Mouse (Mus musculus): Measurements from ENCODE around the gene Gm10118. TPM values are rescaled to one million over a fixed set of nuclear protein-coding genes. Genes with fewer than 3 reads are reported as not detected.

Gene Gm10118
- total RNA-seq, 1 experiment, result not detected

GRCm38 (mm10) chr10:63950867-63951266, 23.6 kb upstream of the Gm10118 start:
- no peak for DNase-seq (ENCODE audit: low read depth, low spot score)
- H3K36me3 ChIP-seq (ENCODE audit: control insufficient read depth, insufficient read depth, low read length, poor library complexity, severe bottlenecking), result no peaks in the 10 kb centered on the region
- in situ Hi-C loops (cut with MboI; ENCODE audit: low sequenced_read_pairs in 2 of 2, unreplicated experiment in 2 of 2), result no loop called here
- H3K4me3 ChIP-seq (ENCODE audit: insufficient read depth in 1 of 2, low read depth in 1 of 2, low read length in 2 of 2, poor library complexity in 1 of 2, severe bottlenecking in 1 of 2), result no peak overlapping the region
- no peak overlapping the region for H3K9ac ChIP-seq (ENCODE audit: insufficient read depth, low read depth, low read length, poor library complexity, severe bottlenecking)
- no peaks in the 10 kb centered on the region for H3K4me1 ChIP-seq (ENCODE audit: control insufficient read depth in 2 of 2, insufficient read depth in 2 of 2, low read length in 2 of 2, poor library complexity in 1 of 2)
- no peak overlapping the region for H3K27ac ChIP-seq (ENCODE audit: insufficient read depth, low read depth, low read length, poor library complexity, severe bottlenecking)
- TF ChIP-seq ZC3H11A (IDR thresholded peaks at IDR 0.05; ENCODE audit: borderline replicate concordance, low read depth, low read length), result no peak
- no peak for TF ChIP-seq CHD2 (IDR thresholded peaks at IDR 0.05; ENCODE audit: low read depth, low read length)
- no peak for TF ChIP-seq MAFK (IDR thresholded peaks at IDR 0.05; ENCODE audit: insufficient read depth, low read depth, low read length)
- TF ChIP-seq ZNF384 (IDR thresholded peaks at IDR 0.05; ENCODE audit: low read depth, low read length), result no peak
- no peak for TF ChIP-seq HCFC1 (IDR thresholded peaks at IDR 0.05; ENCODE audit: borderline replicate concordance, insufficient read depth, low read length)
- no peaks in the 10 kb centered on the region for H3K9me3 ChIP-seq (ENCODE audit: control insufficient read depth, insufficient read depth, low read depth, low read length)

GRCm38 (mm10) chr10:63947266-63947665, 20.0 kb upstream of the Gm10118 start:
- Histone ChIP-seq H3K4me1 (ENCODE audit: control insufficient read depth in 2 of 2, insufficient read depth in 2 of 2, low read length in 2 of 2, poor library complexity in 1 of 2) (no peaks in the 10 kb centered on the region), H3K27ac (ENCODE audit: insufficient read depth, low read depth, low read length, poor library complexity, severe bottlenecking) (no peak overlapping the region), H3K36me3 (ENCODE audit: control insufficient read depth, insufficient read depth, low read length, poor library complexity, severe bottlenecking) (no peaks in the 10 kb centered on the region), H3K4me3 (ENCODE audit: insufficient read depth in 1 of 2, low read depth in 1 of 2, low read length in 2 of 2, poor library complexity in 1 of 2, severe bottlenecking in 1 of 2) (no peak overlapping the region), H3K9ac (ENCODE audit: insufficient read depth, low read depth, low read length, poor library complexity, severe bottlenecking) (no peak overlapping the region), H3K9me3 (ENCODE audit: control insufficient read depth, insufficient read depth, low read depth, low read length) (no peaks in the 10 kb centered on the region)
- DNase-seq (ENCODE audit: low read depth, low spot score), result no peak
- TF ChIP-seq MAFK (IDR thresholded peaks at IDR 0.05; ENCODE audit: insufficient read depth, low read depth, low read length) (no peak), HCFC1 (IDR thresholded peaks at IDR 0.05; ENCODE audit: borderline replicate concordance, insufficient read depth, low read length) (no peak), ZC3H11A (IDR thresholded peaks at IDR 0.05; ENCODE audit: borderline replicate concordance, low read depth, low read length) (no peak), CHD2 (IDR thresholded peaks at IDR 0.05; ENCODE audit: low read depth, low read length) (no peak), ZNF384 (IDR thresholded peaks at IDR 0.05; ENCODE audit: low read depth, low read length) (no peak)
- in situ Hi-C loops (cut with MboI; ENCODE audit: low sequenced_read_pairs in 2 of 2, unreplicated experiment in 2 of 2), result no loop called here

- no peak for TF ChIP-seq ZNF384 (IDR thresholded peaks at IDR 0.05; ENCODE audit: low read depth, low read length)
- no peak for TF ChIP-seq CHD2 (IDR thresholded peaks at IDR 0.05; ENCODE audit: low read depth, low read length)
- TF ChIP-seq MAFK (IDR thresholded peaks at IDR 0.05; ENCODE audit: insufficient read depth, low read depth, low read length), result no peak
- no peak for TF ChIP-seq HCFC1 (IDR thresholded peaks at IDR 0.05; ENCODE audit: borderline replicate concordance, insufficient read depth, low read length)
- TF ChIP-seq ZC3H11A (IDR thresholded peaks at IDR 0.05; ENCODE audit: borderline replicate concordance, low read depth, low read length), result no peak
- no peaks in the 10 kb centered on the region for H3K36me3 ChIP-seq (ENCODE audit: control insufficient read depth, insufficient read depth, low read length, poor library complexity, severe bottlenecking)
- no peak for DNase-seq (ENCODE audit: low read depth, low spot score)
- no peak overlapping the region for H3K9ac ChIP-seq (ENCODE audit: insufficient read depth, low read depth, low read length, poor library complexity, severe bottlenecking)
- H3K4me3 ChIP-seq (ENCODE audit: insufficient read depth in 1 of 2, low read depth in 1 of 2, low read length in 2 of 2, poor library complexity in 1 of 2, severe bottlenecking in 1 of 2), result no peak overlapping the region
- in situ Hi-C loops (cut with MboI; ENCODE audit: low sequenced_read_pairs in 2 of 2, unreplicated experiment in 2 of 2), result no loop called here
- no peaks in the 10 kb centered on the region for H3K4me1 ChIP-seq (ENCODE audit: control insufficient read depth in 2 of 2, insufficient read depth in 2 of 2, low read length in 2 of 2, poor library complexity in 1 of 2)
- no peak overlapping the region for H3K27ac ChIP-seq (ENCODE audit: insufficient read depth, low read depth, low read length, poor library complexity, severe bottlenecking)
- no peaks in the 10 kb centered on the region for H3K9me3 ChIP-seq (ENCODE audit: control insufficient read depth, insufficient read depth, low read depth, low read length)
Measured at GRCm38 (mm10) chr10:63945534-63945933, 18.3 kb upstream of the Gm10118 start.

GRCm38 (mm10) chr10:63933946-63934345, 6.7 kb upstream of the Gm10118 start:
- Histone ChIP-seq H3K36me3 (ENCODE audit: control insufficient read depth, insufficient read depth, low read length, poor library complexity, severe bottlenecking) (no peaks in the 10 kb centered on the region), H3K27ac (ENCODE audit: insufficient read depth, low read depth, low read length, poor library complexity, severe bottlenecking) (no peak overlapping the region), H3K9ac (ENCODE audit: insufficient read depth, low read depth, low read length, poor library complexity, severe bottlenecking) (no peak overlapping the region), H3K4me3 (ENCODE audit: insufficient read depth in 1 of 2, low read depth in 1 of 2, low read length in 2 of 2, poor library complexity in 1 of 2, severe bottlenecking in 1 of 2) (no peak overlapping the region), H3K4me1 (ENCODE audit: control insufficient read depth in 2 of 2, insufficient read depth in 2 of 2, low read length in 2 of 2, poor library complexity in 1 of 2) (no peaks in the 10 kb centered on the region), H3K9me3 (ENCODE audit: control insufficient read depth, insufficient read depth, low read depth, low read length) (no peaks in the 10 kb centered on the region)
- DNase-seq (ENCODE audit: low read depth, low spot score), result no peak
- TF ChIP-seq HCFC1 (IDR thresholded peaks at IDR 0.05; ENCODE audit: borderline replicate concordance, insufficient read depth, low read length), result no peak
- no peak for TF ChIP-seq ZC3H11A (IDR thresholded peaks at IDR 0.05; ENCODE audit: borderline replicate concordance, low read depth, low read length)
- TF ChIP-seq MAFK (IDR thresholded peaks at IDR 0.05; ENCODE audit: insufficient read depth, low read depth, low read length), result no peak
- TF ChIP-seq ZNF384 (IDR thresholded peaks at IDR 0.05; ENCODE audit: low read depth, low read length), result no peak
- no peak for TF ChIP-seq CHD2 (IDR thresholded peaks at IDR 0.05; ENCODE audit: low read depth, low read length)
- in situ Hi-C loops (cut with MboI; ENCODE audit: low sequenced_read_pairs in 2 of 2, unreplicated experiment in 2 of 2), result no loop called here

- no peak overlapping the region for H3K27ac ChIP-seq (ENCODE audit: insufficient read depth, low read depth, low read length, poor library complexity, severe bottlenecking)
- no peak overlapping the region for H3K4me3 ChIP-seq (ENCODE audit: insufficient read depth in 1 of 2, low read depth in 1 of 2, low read length in 2 of 2, poor library complexity in 1 of 2, severe bottlenecking in 1 of 2)
- H3K4me1 ChIP-seq (ENCODE audit: control insufficient read depth in 2 of 2, insufficient read depth in 2 of 2, low read length in 2 of 2, poor library complexity in 1 of 2), result no peaks in the 10 kb centered on the region
- no peak overlapping the region for H3K9ac ChIP-seq (ENCODE audit: insufficient read depth, low read depth, low read length, poor library complexity, severe bottlenecking)
- no peak for DNase-seq (ENCODE audit: low read depth, low spot score)
- no peaks in the 10 kb centered on the region for H3K36me3 ChIP-seq (ENCODE audit: control insufficient read depth, insufficient read depth, low read length, poor library complexity, severe bottlenecking)
- in situ Hi-C loops (cut with MboI; ENCODE audit: low sequenced_read_pairs in 2 of 2, unreplicated experiment in 2 of 2), result no loop called here
- H3K9me3 ChIP-seq (ENCODE audit: control insufficient read depth, insufficient read depth, low read depth, low read length), result no peaks in the 10 kb centered on the region
- TF ChIP-seq ZNF384 (IDR thresholded peaks at IDR 0.05; ENCODE audit: low read depth, low read length) (no peak), MAFK (IDR thresholded peaks at IDR 0.05; ENCODE audit: insufficient read depth, low read depth, low read length) (no peak), HCFC1 (IDR thresholded peaks at IDR 0.05; ENCODE audit: borderline replicate concordance, insufficient read depth, low read length) (no peak), ZC3H11A (IDR thresholded peaks at IDR 0.05; ENCODE audit: borderline replicate concordance, low read depth, low read length) (no peak), CHD2 (IDR thresholded peaks at IDR 0.05; ENCODE audit: low read depth, low read length) (no peak)
Measured at GRCm38 (mm10) chr10:63908878-63909277, 18.4 kb downstream of the Gm10118 start.

Measured in ES-E14 (cell line).